11 mouse cellular contexts compared by ENCODE assay signal in the genomic region with DNA sequence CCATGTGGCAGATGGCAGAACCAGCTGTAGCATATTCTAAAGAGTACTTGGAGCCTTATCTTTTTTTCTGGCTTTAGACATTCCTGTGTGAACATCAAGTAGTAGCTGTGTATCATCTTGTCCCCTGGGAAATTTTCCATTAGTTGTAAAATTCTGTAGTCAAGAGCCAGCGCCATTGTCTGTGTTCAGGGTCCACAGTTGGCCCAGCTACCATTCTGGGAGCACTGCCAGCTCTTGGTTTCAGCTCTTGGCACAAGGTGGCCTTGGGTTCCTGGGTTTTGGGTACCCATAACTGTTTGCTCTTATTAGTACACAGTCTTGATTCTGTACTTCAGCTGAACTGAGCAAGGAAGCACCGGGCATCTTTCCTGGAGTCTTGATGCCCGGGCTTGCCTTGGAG.
A peak's percentile ranks its signal among the peaks of the same experiment; 100 is the strongest.
DNase-seq lines count a peak whose midpoint lies in the region; TF ChIP-seq lines count a peak whose summit lies in the region.
"Had no signal": no experiment of that assay in that cellular context is flagged by ENCODE, and none has a peak within 500 bp of the region (broad histone marks: within the 10 kb centered on the region; RNA-seq: fewer than 3 reads in every experiment).

No protein-coding gene starts in this region.

- no peak for TF ChIP-seq POLR2A in brain, embryonic 14.5 days (IDR thresholded peaks at IDR 0.05; ENCODE audit: borderline replicate concordance, extremely low read depth, insufficient read depth, insufficient read length, poor library complexity, severe bottlenecking)

- peaks cover 8% of the 10 kb centered on the region; the same call in 1 of the 2 replicates for H3K36me3 ChIP-seq in midbrain, embryonic 10.5 days

- no peaks in the 10 kb centered on the region for H3K4me1 ChIP-seq in midbrain, embryonic 10.5 days

- no peaks in the 10 kb centered on the region for H3K9me3 ChIP-seq in midbrain, embryonic 10.5 days (replicated peaks)
- H3K9me3 ChIP-seq: G1E had no signal

- no peak overlapping the region for H3K27ac ChIP-seq in midbrain, embryonic 10.5 days (replicated peaks)

- H3K4me3 ChIP-seq in midbrain, embryonic 10.5 days: no peak overlapping the region

- 93% methylated on average over 3 of the region's 3 CpGs for WGBS in midbrain, embryonic 10.5 days

- TF ChIP-seq CTCF in brain, embryonic 14.5 days (IDR thresholded peaks at IDR 0.05; ENCODE audit: borderline replicate concordance, extremely low read depth, insufficient read depth, insufficient read length): no peak

- peaks cover 48% of the 10 kb centered on the region for H3K27me3 ChIP-seq in midbrain, embryonic 10.5 days (ENCODE audit: low read depth, poor library complexity, severe bottlenecking)

- DNase-seq in kidney, adult 9 months: peak; percentile 5
- DNase-seq in kidney, postnatal 14 days: no peak
- DNase-seq in adrenal gland, adult 8-10 months: peak; percentile 40
- peak; percentile 76 for DNase-seq in brain, embryonic 14.5 days (ENCODE audit: low read depth)
- DNase-seq in layer of hippocampus, postnatal 10 days (ENCODE audit: low spot score in 2 of 2): peak; percentile 62 to 67
- no peak for DNase-seq in lung, postnatal 25 days (ENCODE audit: low spot score)
- no peak for DNase-seq in midbrain, embryonic 10.5 days (ENCODE audit: low spot score)
- DNase-seq: gastrocnemius, postnatal 36 days; lung, postnatal 14 days; thymus, postnatal 4 days had no signal

Comparison
In these comparisons a context has a peak if more than half of its experiments do, and no peak if none do; other contexts are left out.
1. DNase-seq: peak in kidney, adult 9 months (single experiment), adrenal gland, adult 8-10 months (single experiment), brain, embryonic 14.5 days (single experiment) and layer of hippocampus, postnatal 10 days (2 of 2); none in kidney, postnatal 14 days (single experiment), lung, postnatal 25 days (single experiment) and midbrain, embryonic 10.5 days (single experiment).